Mouse (Mus musculus) neural tube, embryonic 12.5 days (tissue): ENCODE results near the gene Macrod2. TPM values are rescaled to one million over a fixed set of nuclear protein-coding genes. Genes with fewer than 3 reads are reported as not detected.

ENCODE experiments used
- ATAC-seq: fragments of 200-750 bp; cut with Nextera tagmentation; 2 replicates; pipeline ENCODE4 v1.8.0; 2017; ENCODE audit warnings: low read depth, mild to moderate bottlenecking, moderate TSS enrichment, moderate library complexity; ENCODE audit not compliant: low FRiP score
- H3K27ac ChIP-seq: fragments of 300-500 bp; sonication (generic); 2 replicates; pipeline ENCODE4 v1.5.1; 2016
- H3K27me3 ChIP-seq: fragments of 300-500 bp; sonication (generic); replicated peaks from 2 replicates; pipeline ENCODE4 v1.6.1; 2016; ENCODE audit warnings: mild to moderate bottlenecking
- H3K36me3 ChIP-seq: fragments of 300-500 bp; sonication (generic); 2 replicates; pipeline ENCODE4 v1.6.1; 2016; ENCODE audit warnings: mild to moderate bottlenecking
- H3K4me1 ChIP-seq: fragments of 300-500 bp; sonication (generic); 2 replicates; pipeline ENCODE4 v1.6.1; 2016
- H3K4me2 ChIP-seq: fragments of 300-500 bp; sonication (generic); replicated peaks from 2 replicates; pipeline ENCODE4 v1.6.1; 2016; ENCODE audit warnings: mild to moderate bottlenecking
- H3K4me3 ChIP-seq: fragments of 300-500 bp; sonication (generic); 2 replicates; pipeline ENCODE4 v1.5.1; 2016
- H3K9ac ChIP-seq: fragments of 300-500 bp; sonication (generic); 2 replicates; pipeline ENCODE4 v1.6.1; 2016; ENCODE audit warnings: mild to moderate bottlenecking
- H3K9me3 ChIP-seq: fragments of 300-500 bp; sonication (generic); 2 replicates; pipeline ENCODE4 v1.6.1; 2016; ENCODE audit warnings: mild to moderate bottlenecking
- WGBS: fragments of 180-500 bp; shearing (Covaris S2); methylation state at CpG from one replicate; pipeline ENCODE4 v1.1.7; 2016; 5-methylcytosine and 5-hydroxymethylcytosine counted together
- polyA plus RNA-seq: library from polyadenylated mRNA; unstranded; fragments of >200 nt; fragmentation: Nextera tagmentation; extraction: Ambion mirVana; gene quantifications from 2 replicates; pipeline ENCODE4 v1.2.1, GENCODE M21; 2016

The Macrod2 gene
- polyA plus RNA-seq, 1 experiment from 2014 or later = 53.8 TPM

- Histone ChIP-seq H3K4me3 (no peak overlapping the region), H3K9ac (no peak overlapping the region), H3K4me1 (no peaks in the 10 kb centered on the region), H3K9me3 (no peaks in the 10 kb centered on the region), H3K27ac (no peak overlapping the region), H3K27me3 (no peaks in the 10 kb centered on the region), H3K36me3 (no peaks in the 10 kb centered on the region), H3K4me2 (no peak overlapping the region)
- no peak for ATAC-seq
- WGBS = 59% methylated on average over 8 of the region's 8 CpGs
Measured at GRCm38 (mm10) chr2:141073981-141074855, 679.1 kb downstream of the Macrod2 start.

- H3K27ac ChIP-seq = no peak overlapping the region
- no peaks in the 10 kb centered on the region; the same call in 1 of the 2 replicates for H3K9me3 ChIP-seq
- no peaks in the 10 kb centered on the region for H3K36me3 ChIP-seq
- no peak overlapping the region for H3K4me2 ChIP-seq
- H3K4me3 ChIP-seq = no peak overlapping the region
- no peaks in the 10 kb centered on the region for H3K27me3 ChIP-seq
- H3K9ac ChIP-seq = no peak overlapping the region
- no peak for ATAC-seq
- no peaks in the 10 kb centered on the region for H3K4me1 ChIP-seq
Measured at GRCm38 (mm10) chr2:141078221-141078620, 683.1 kb downstream of the Macrod2 start.

GRCm38 (mm10) chr2:141091320-141091719 is 696.2 kb downstream of the Macrod2 start:
- no peak overlapping the region for H3K27ac ChIP-seq
- no peak overlapping the region for H3K4me3 ChIP-seq
- no peaks in the 10 kb centered on the region for H3K36me3 ChIP-seq
- no peaks in the 10 kb centered on the region for H3K27me3 ChIP-seq
- H3K9ac ChIP-seq = no peak overlapping the region
- H3K4me1 ChIP-seq = no peaks in the 10 kb centered on the region
- H3K9me3 ChIP-seq = no peaks in the 10 kb centered on the region
- 79% methylated on average over 3 of the region's 3 CpGs for WGBS
- no peak overlapping the region for H3K4me2 ChIP-seq
- ATAC-seq = no peak

GRCm38 (mm10) chr2:141117579-141117978 is 722.5 kb downstream of the Macrod2 start:
- no peak overlapping the region for H3K9ac ChIP-seq
- no peak overlapping the region for H3K27ac ChIP-seq
- 74% methylated on average over 1 of the region's 1 CpGs for WGBS
- no peak for ATAC-seq
- no peaks in the 10 kb centered on the region for H3K9me3 ChIP-seq
- H3K36me3 ChIP-seq = no peaks in the 10 kb centered on the region
- H3K4me1 ChIP-seq = no peaks in the 10 kb centered on the region
- no peak overlapping the region for H3K4me2 ChIP-seq
- no peaks in the 10 kb centered on the region for H3K27me3 ChIP-seq
- H3K4me3 ChIP-seq = no peak overlapping the region

- Histone ChIP-seq H3K27me3 (no peaks in the 10 kb centered on the region), H3K36me3 (no peaks in the 10 kb centered on the region), H3K4me3 (no peak overlapping the region), H3K4me2 (no peak overlapping the region), H3K9ac (no peak overlapping the region), H3K9me3 (no peaks in the 10 kb centered on the region), H3K4me1 (no peaks in the 10 kb centered on the region), H3K27ac (no peak overlapping the region)
- 91% methylated on average over 1 of the region's 1 CpGs for WGBS
- no peak for ATAC-seq
Measured at GRCm38 (mm10) chr2:141123875-141124274, 728.8 kb downstream of the Macrod2 start.

GRCm38 (mm10) chr2:141125638-141126037 is 730.5 kb downstream of the Macrod2 start:
- H3K27me3 ChIP-seq = no peaks in the 10 kb centered on the region
- H3K36me3 ChIP-seq = no peaks in the 10 kb centered on the region
- ATAC-seq = no peak

GRCm38 (mm10) chr2:141142266-141142665 is 747.2 kb downstream of the Macrod2 start:
- no peak overlapping the region for H3K4me2 ChIP-seq
- no peak overlapping the region for H3K27ac ChIP-seq
- no peak for ATAC-seq
- no peaks in the 10 kb centered on the region for H3K9me3 ChIP-seq
- H3K27me3 ChIP-seq = no peaks in the 10 kb centered on the region
- H3K9ac ChIP-seq = no peak overlapping the region
- no peaks in the 10 kb centered on the region for H3K4me1 ChIP-seq
- H3K4me3 ChIP-seq = no peak overlapping the region
- H3K36me3 ChIP-seq = no peaks in the 10 kb centered on the region
- WGBS = 54% methylated on average over 2 of the region's 2 CpGs

More at GRCm38 (mm10) chr2:141125638-141126037, 730.5 kb downstream of the Macrod2 start:
- no peaks in the 10 kb centered on the region for H3K9me3 ChIP-seq
- H3K4me1 ChIP-seq = no peaks in the 10 kb centered on the region
- H3K4me3 ChIP-seq = no peak overlapping the region
- no peak overlapping the region for H3K4me2 ChIP-seq
- no peak overlapping the region for H3K9ac ChIP-seq
- no peak overlapping the region for H3K27ac ChIP-seq

GRCm38 (mm10) chr2:141152011-141152772 is 757.1 kb downstream of the Macrod2 start:
- Histone ChIP-seq H3K4me1 (no peaks in the 10 kb centered on the region), H3K9ac (no peak overlapping the region), H3K27ac (no peak overlapping the region), H3K36me3 (no peaks in the 10 kb centered on the region), H3K4me2 (no peak overlapping the region), H3K9me3 (no peaks in the 10 kb centered on the region), H3K4me3 (no peak overlapping the region), H3K27me3 (no peaks in the 10 kb centered on the region)
- ATAC-seq = no peak
- WGBS = 79% methylated on average over 7 of the region's 7 CpGs

GRCm38 (mm10) chr2:141155972-141156371 is 760.9 kb downstream of the Macrod2 start:
- Histone ChIP-seq H3K9ac (no peak overlapping the region), H3K36me3 (no peaks in the 10 kb centered on the region), H3K4me3 (no peak overlapping the region), H3K9me3 (no peaks in the 10 kb centered on the region), H3K27ac (no peak overlapping the region), H3K4me1 (no peaks in the 10 kb centered on the region), H3K4me2 (no peak overlapping the region), H3K27me3 (no peaks in the 10 kb centered on the region)
- no peak for ATAC-seq
- WGBS = 76% methylated on average over 4 of the region's 4 CpGs

GRCm38 (mm10) chr2:141156979-141157593 is 762.0 kb downstream of the Macrod2 start:
- H3K9me3 ChIP-seq = no peaks in the 10 kb centered on the region
- no peak overlapping the region for H3K4me2 ChIP-seq
- H3K4me1 ChIP-seq = no peaks in the 10 kb centered on the region
- H3K27ac ChIP-seq = no peak overlapping the region
- 71% methylated on average over 7 of the region's 7 CpGs for WGBS
- ATAC-seq = no peak
- H3K27me3 ChIP-seq = no peaks in the 10 kb centered on the region
- H3K9ac ChIP-seq = no peak overlapping the region
- H3K4me3 ChIP-seq = no peak overlapping the region
- no peaks in the 10 kb centered on the region for H3K36me3 ChIP-seq

- H3K4me1 ChIP-seq = no peaks in the 10 kb centered on the region
- H3K4me3 ChIP-seq = no peak overlapping the region
- no peaks in the 10 kb centered on the region for H3K9me3 ChIP-seq
- no peaks in the 10 kb centered on the region for H3K27me3 ChIP-seq
- WGBS = 48% methylated on average over 7 of the region's 7 CpGs
- H3K36me3 ChIP-seq = no peaks in the 10 kb centered on the region
- no peak overlapping the region for H3K4me2 ChIP-seq
- no peak for ATAC-seq
- no peak overlapping the region for H3K9ac ChIP-seq
- no peak overlapping the region for H3K27ac ChIP-seq
Measured at GRCm38 (mm10) chr2:141158161-141158560, 763.1 kb downstream of the Macrod2 start.

- no peak overlapping the region for H3K9ac ChIP-seq
- H3K36me3 ChIP-seq = no peaks in the 10 kb centered on the region
- H3K4me1 ChIP-seq = no peaks in the 10 kb centered on the region
- H3K4me2 ChIP-seq = no peak overlapping the region
- H3K4me3 ChIP-seq = no peak overlapping the region
- 20% methylated on average over 4 of the region's 4 CpGs for WGBS
- no peak overlapping the region for H3K27ac ChIP-seq
- no peak for ATAC-seq
- H3K9me3 ChIP-seq = no peaks in the 10 kb centered on the region
- no peaks in the 10 kb centered on the region for H3K27me3 ChIP-seq
Measured at GRCm38 (mm10) chr2:141163918-141164317, 768.8 kb downstream of the Macrod2 start.
